Mouse (Mus musculus): ENCODE data around the gene Fpr1.

GRCm38 (mm10) chr17:17826751-17827657, 56.7 kb downstream of the Fpr1 start, which contains the start of gene Spaca6:
- TF ChIP-seq POLR2A (IDR thresholded peaks at IDR 0.05; ENCODE audit: borderline replicate concordance, insufficient read depth, low read length) (peak; percentile 99), CTCF (IDR thresholded peaks at IDR 0.05; ENCODE audit: borderline replicate concordance, insufficient read depth, low read depth, low read length) (no peak)
